Mouse (Mus musculus) lung, postnatal 0 days (tissue): ENCODE measurements around the gene Rgs10.

ENCODE experiments used
- CTCF ChIP-seq: IDR thresholded peaks from 2 replicates; pipeline ENCODE4 v1.5.1; 2016; ENCODE audit warnings: antibody characterized with exemption, mild to moderate bottlenecking
- EP300 ChIP-seq: IDR thresholded peaks from 2 replicates; pipeline ENCODE4 v1.6.1; 2016; ENCODE audit warnings: antibody characterized with exemption, mild to moderate bottlenecking, control low read depth

DNA sequence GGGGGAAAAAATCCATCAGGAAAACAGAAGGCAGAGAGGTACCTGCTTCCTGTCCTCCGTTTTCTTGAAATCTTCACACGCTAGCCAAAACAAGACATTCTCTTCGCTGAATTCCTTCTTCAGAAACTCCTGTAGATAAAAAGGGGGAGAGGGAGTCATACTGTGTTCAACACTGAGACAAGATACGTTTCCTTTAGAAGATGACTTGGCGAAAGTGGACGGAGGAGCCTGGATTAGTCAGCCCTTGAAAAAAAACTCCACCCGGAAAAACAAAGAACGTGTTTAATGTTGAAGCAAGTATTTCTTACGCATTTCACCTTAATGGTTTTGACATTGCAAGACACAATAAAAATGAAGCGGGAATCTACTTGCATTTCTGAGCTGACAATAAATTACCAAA lies 15.4 kb downstream of the Rgs10 start:
- TF ChIP-seq CTCF (no peak), EP300 (no peak)
